Mouse (Mus musculus) mouse trophoblast stem cell (cell line): ENCODE results near the gene Fcgr2b.
"Not testable (repeated sequence)": the region's sequence is repeated elsewhere in the genome, so short reads cannot be mapped to it uniquely, and the experiment has no call there.

Source experiments
- in situ Hi-C, 2 experiments: fragments of 300-500 bp; cut with MseI, MboI; formaldehyde crosslinking; loops; 2 replicates in 1 of 2; 3 replicates in 1 of 2; pipeline ENCODE4 v1.15.1; 2025

Gene Fcgr2b

GRCm38 (mm10) chr1:170976447-170976846 lies at the start of gene Fcgr2b:
Gene Fcgr2b, minus strand, starts transcription at chr1:170976547.
- in situ Hi-C loops = no loop called here

GRCm38 (mm10) chr1:171019311-171019950 lies 43.1 kb upstream of the Fcgr2b start:
- in situ Hi-C loops = no loop called here

- in situ Hi-C loops = no loop called here
These were observed 42.4 kb upstream of the Fcgr2b start, which contains the start of gene Fcgr4 for GRCm38 (mm10) chr1:171018737-171019136. Gene Fcgr4, plus strand, starts transcription at chr1:171018920.

GRCm38 (mm10) chr1:171017468-171018158 lies 41.3 kb upstream of the Fcgr2b start:
- in situ Hi-C loops = no loop called here

GRCm38 (mm10) chr1:171016676-171017356 lies 40.5 kb upstream of the Fcgr2b start:
- in situ Hi-C loops = no loop called here

GRCm38 (mm10) chr1:171011733-171012132 lies 35.4 kb upstream of the Fcgr2b start:
- in situ Hi-C loops = no loop called here

- in situ Hi-C loops = no loop called here
These were observed 30.6 kb upstream of the Fcgr2b start for GRCm38 (mm10) chr1:171006905-171007304.

GRCm38 (mm10) chr1:171006335-171006734 lies 30.0 kb upstream of the Fcgr2b start:
- in situ Hi-C loops = no loop called here

- in situ Hi-C loops = no loop called here
These were observed 29.2 kb upstream of the Fcgr2b start for GRCm38 (mm10) chr1:171005586-171005985.

GRCm38 (mm10) chr1:171005081-171005480 lies 28.7 kb upstream of the Fcgr2b start:
- in situ Hi-C loops = no loop called here

- in situ Hi-C loops = loop anchor here (5.0 kb wide), 1 partner anchor 103 kb away; no protein-coding TSS in a partner anchor
These were observed 23.5 kb upstream of the Fcgr2b start for GRCm38 (mm10) chr1:170999811-171000210.

- in situ Hi-C loops = loop anchor here (5.0 kb wide), 1 partner anchor 101 kb away; no protein-coding TSS in a partner anchor
These were observed 21.7 kb upstream of the Fcgr2b start for GRCm38 (mm10) chr1:170997756-170998655.

GRCm38 (mm10) chr1:170996753-170997152 lies 20.4 kb upstream of the Fcgr2b start:
- in situ Hi-C loops = loop anchor here (5.0 kb wide), 1 partner anchor 99 kb away; no protein-coding TSS in a partner anchor

GRCm38 (mm10) chr1:170996034-170996433 lies 19.7 kb upstream of the Fcgr2b start:
- in situ Hi-C loops = loop anchor here (5.0 kb wide), 1 partner anchor 99 kb away; no protein-coding TSS in a partner anchor

GRCm38 (mm10) chr1:170992550-170992949 lies 16.2 kb upstream of the Fcgr2b start:
- in situ Hi-C loops = no loop called here

GRCm38 (mm10) chr1:170989656-170990055 lies 13.3 kb upstream of the Fcgr2b start:
- in situ Hi-C loops = no loop called here

GRCm38 (mm10) chr1:170985861-170986260 lies 9.5 kb upstream of the Fcgr2b start:
- in situ Hi-C loops = no loop called here

GRCm38 (mm10) chr1:170985092-170985491 lies 8.7 kb upstream of the Fcgr2b start:
- in situ Hi-C loops = no loop called here

GRCm38 (mm10) chr1:170983066-170983465 lies 6.7 kb upstream of the Fcgr2b start:
- in situ Hi-C loops = no loop called here

GRCm38 (mm10) chr1:170982301-170982700 lies 6.0 kb upstream of the Fcgr2b start:
- in situ Hi-C loops = no loop called here

- in situ Hi-C loops = not testable (repeated sequence)
These were observed 5.3 kb upstream of the Fcgr2b start for GRCm38 (mm10) chr1:170981679-170982078.
